Mouse (Mus musculus) adrenal gland, adult 8-10 months (tissue): ENCODE results near the gene Epha7. TPM values are rescaled to one million over a fixed set of nuclear protein-coding genes. Genes with fewer than 3 reads are reported as not detected.

Source experiments
- DNase-seq: peaks from one replicate; pipeline ENCODE4 v3.0.0; 2022
- total RNA-seq, 4 experiments: library from RNA; stranded (reverse); gene quantifications; 2 replicates each; pipeline ENCODE4 v1.2.4; 2022

Gene Epha7
- total RNA-seq, 4 experiments from 2014 or later: 2.8 to 5.9 (median 4.2) TPM

GRCm38 (mm10) chr4:28901496-28901895 is 88.6 kb downstream of the Epha7 start:
- DNase-seq: no peak

GRCm38 (mm10) chr4:28902004-28902704 is 89.2 kb downstream of the Epha7 start:
- no peak for DNase-seq

GRCm38 (mm10) chr4:28906985-28907384 is 94.1 kb downstream of the Epha7 start:
- no peak for DNase-seq

GRCm38 (mm10) chr4:28910127-28910526 is 97.2 kb downstream of the Epha7 start:
- no peak for DNase-seq

- DNase-seq: no peak
Measured at GRCm38 (mm10) chr4:28912028-28912427, 99.1 kb downstream of the Epha7 start.

- no peak for DNase-seq
Measured at GRCm38 (mm10) chr4:28913613-28914012, 100.7 kb downstream of the Epha7 start.

- no peak for DNase-seq
Measured at GRCm38 (mm10) chr4:28920645-28921044, 107.7 kb downstream of the Epha7 start.

- no peak for DNase-seq
Measured at GRCm38 (mm10) chr4:28926072-28926471, 113.1 kb downstream of the Epha7 start.

GRCm38 (mm10) chr4:28933431-28933830 is 120.5 kb downstream of the Epha7 start:
- no peak for DNase-seq

GRCm38 (mm10) chr4:28934802-28935201 is 121.9 kb downstream of the Epha7 start:
- no peak for DNase-seq

- DNase-seq: no peak
Measured at GRCm38 (mm10) chr4:28935567-28935966, 122.6 kb downstream of the Epha7 start.

GRCm38 (mm10) chr4:28940710-28941109 is 127.8 kb downstream of the Epha7 start:
- no peak for DNase-seq

- DNase-seq: no peak
Measured at GRCm38 (mm10) chr4:28944237-28944636, 131.3 kb downstream of the Epha7 start.

GRCm38 (mm10) chr4:28960889-28961560 is 148.1 kb downstream of the Epha7 start:
- DNase-seq: no peak

- DNase-seq: no peak
Measured at GRCm38 (mm10) chr4:28967584-28968315, 154.8 kb downstream of the Epha7 start.

- no peak for DNase-seq
Measured at GRCm38 (mm10) chr4:28998462-28999286, 185.7 kb downstream of the Epha7 start.

- no peak for DNase-seq
Measured at GRCm38 (mm10) chr4:28999287-28999595, 186.3 kb downstream of the Epha7 start.

GRCm38 (mm10) chr4:29010333-29010732 is 197.4 kb downstream of the Epha7 start:
- no peak for DNase-seq
